Mouse (Mus musculus): Measurements from ENCODE around the gene Itih1.

- TF ChIP-seq MYOG (IDR thresholded peaks at IDR 0.05; ENCODE audit: control insufficient read depth, extremely low read depth, insufficient read length) (no peak), CTCF (IDR thresholded peaks at IDR 0.05; ENCODE audit: control insufficient read depth, insufficient read depth, insufficient read length) (no peak), MYOD1 (IDR thresholded peaks at IDR 0.05; ENCODE audit: control insufficient read depth, insufficient read length, low read depth) (no peak)
Measured at GRCm38 (mm10) chr14:30904307-30904706, 38.8 kb downstream of the Itih1 start.
